Mouse (Mus musculus) ES-E14 (cell line): ENCODE data around the gene Cacng3. TPM values are rescaled to one million over a fixed set of nuclear protein-coding genes. Genes with fewer than 3 reads are reported as not detected.

ENCODE experiments used
- DNase-seq: peaks from one replicate; pipeline ENCODE4 v3.0.0-alpha.2; 2013; ENCODE audit warnings: low read depth, low spot score
- H3K27ac ChIP-seq: 2 replicates; pipeline ENCODE4 v1.5.1; 2012; ENCODE audit warnings: low read depth, mild to moderate bottlenecking, low read length, moderate library complexity, mixed read lengths; ENCODE audit not compliant: poor library complexity, insufficient read depth, severe bottlenecking
- H3K36me3 ChIP-seq: 2 replicates; pipeline ENCODE4 v1.6.1; 2012; ENCODE audit warnings: mild to moderate bottlenecking, low read length, moderate library complexity, mixed read lengths; ENCODE audit not compliant: control insufficient read depth, poor library complexity, insufficient read depth, severe bottlenecking
- H3K4me1 ChIP-seq, 2 experiments: fragments of 150-350 bp in 1 of 2; sonication (generic) in 1 of 2; 2 replicates each; pipeline ENCODE4 v1.6.1; 2012; ENCODE audit warnings: low read length in 2 of 2, mild to moderate bottlenecking in 1 of 2, mixed read lengths in 1 of 2; ENCODE audit not compliant: control insufficient read depth in 2 of 2, insufficient read depth in 2 of 2, poor library complexity in 1 of 2
- H3K4me3 ChIP-seq, 2 experiments: fragments of 150-350 bp in 1 of 2; sonication (generic) in 1 of 2; 2 replicates each; pipeline ENCODE4 v1.5.1; 2012; ENCODE audit warnings: low read length in 2 of 2, low read depth in 1 of 2, mild to moderate bottlenecking in 1 of 2, mixed read lengths in 1 of 2; ENCODE audit not compliant: insufficient read depth in 1 of 2, poor library complexity in 1 of 2, severe bottlenecking in 1 of 2
- H3K9ac ChIP-seq: 2 replicates; pipeline ENCODE4 v1.6.1; 2012; ENCODE audit warnings: low read depth, mild to moderate bottlenecking, low read length, mixed read lengths; ENCODE audit not compliant: poor library complexity, insufficient read depth, severe bottlenecking
- H3K9me3 ChIP-seq: fragments of 150-350 bp; sonication (generic); 2 replicates; pipeline ENCODE4 v1.6.1; 2012; ENCODE audit warnings: low read depth, mild to moderate bottlenecking, low read length; ENCODE audit not compliant: control insufficient read depth, insufficient read depth
- CHD2 ChIP-seq: IDR thresholded peaks from 2 replicates; pipeline ENCODE4 v1.6.1; 2014; ENCODE audit warnings: mild to moderate bottlenecking, low read depth, low read length, inconsistent platforms
- HCFC1 ChIP-seq: IDR thresholded peaks from 2 replicates; pipeline ENCODE4 v1.6.1; 2012; ENCODE audit warnings: low read length, inconsistent platforms, borderline replicate concordance; ENCODE audit not compliant: insufficient read depth
- MAFK ChIP-seq: IDR thresholded peaks from 2 replicates; pipeline ENCODE4 v1.6.1; 2014; ENCODE audit warnings: mild to moderate bottlenecking, low read depth, low read length, inconsistent platforms; ENCODE audit not compliant: insufficient read depth
- ZC3H11A ChIP-seq: IDR thresholded peaks from 2 replicates; pipeline ENCODE4 v1.6.1; 2012; ENCODE audit warnings: low read depth, mild to moderate bottlenecking, inconsistent platforms, low read length, borderline replicate concordance
- ZNF384 ChIP-seq: IDR thresholded peaks from 2 replicates; pipeline ENCODE4 v1.6.1; 2012; ENCODE audit warnings: low read depth, low read length, inconsistent platforms
- in situ Hi-C, 2 experiments: fragments of 600-800 bp; cut with MboI; formaldehyde crosslinking; loops; one replicate each; pipeline ENCODE4 v1.15.1; 2025; ENCODE audit warnings: low sequenced_read_pairs in 2 of 2, inconsistent platforms in 1 of 2; ENCODE audit not compliant: unreplicated experiment in 2 of 2
- total RNA-seq: library from RNA; depleted of rRNA; stranded (reverse); fragments of 300-350 nt; gene quantifications from 2 replicates; pipeline ENCODE4 v1.2.3, GENCODE M21; 2012

Gene Cacng3
- total RNA-seq, 1 experiment = not detected

GRCm38 (mm10) chr7:122768292-122769020 lies 98.2 kb downstream of the Cacng3 start:
- Histone ChIP-seq H3K9me3 (no peaks in the 10 kb centered on the region), H3K4me3 (peak overlapping the region in 1 of 2 experiments; percentile 29; a peak in 2 of 4 replicates), H3K36me3 (no peaks in the 10 kb centered on the region), H3K27ac (no peak overlapping the region), H3K4me1 (peaks cover 0 to 6% of the 10 kb centered on the region in 2 experiments; a peak in 2 of 4 replicates), H3K9ac (no peak overlapping the region)
- TF ChIP-seq ZNF384 (no peak), ZC3H11A (no peak), MAFK (no peak), HCFC1 (no peak), CHD2 (no peak)
- no peak for DNase-seq
- in situ Hi-C loops = no loop called here

DNA sequence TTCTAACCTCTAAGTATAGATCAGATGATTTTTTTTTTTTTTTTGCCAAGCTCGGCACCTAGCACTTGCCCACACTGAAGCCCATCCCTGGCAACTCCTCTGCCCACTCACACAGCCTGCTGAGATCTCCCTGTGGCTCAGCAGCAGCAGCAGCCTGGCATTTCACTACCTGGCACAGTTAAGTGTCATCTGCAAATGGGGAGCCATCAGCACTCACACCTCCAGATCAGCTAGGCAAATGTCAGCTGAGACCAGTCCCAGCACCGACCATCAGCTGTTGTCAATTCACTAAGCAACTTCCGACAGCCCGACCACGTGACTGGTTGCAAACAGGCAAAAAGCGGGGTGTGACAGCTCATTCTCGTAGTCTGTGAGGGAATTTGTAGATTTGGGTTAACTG lies 109.3 kb downstream of the Cacng3 start:
- no peak overlapping the region for H3K9ac ChIP-seq
- no peaks in the 10 kb centered on the region for H3K36me3 ChIP-seq
- no peak for DNase-seq
- no peaks in the 10 kb centered on the region for H3K4me1 ChIP-seq
- TF ChIP-seq CHD2 = no peak
- TF ChIP-seq ZNF384 = no peak
- TF ChIP-seq MAFK = no peak
- TF ChIP-seq HCFC1 = no peak
- TF ChIP-seq ZC3H11A = no peak
- H3K9me3 ChIP-seq = no peaks in the 10 kb centered on the region
- in situ Hi-C loops = no loop called here
- H3K27ac ChIP-seq = no peak overlapping the region
- no peak overlapping the region for H3K4me3 ChIP-seq

GRCm38 (mm10) chr7:122789929-122790328 lies 119.6 kb downstream of the Cacng3 start:
- no peak overlapping the region for H3K9ac ChIP-seq
- no peak overlapping the region for H3K4me3 ChIP-seq
- no peaks in the 10 kb centered on the region for H3K9me3 ChIP-seq
- H3K4me1 ChIP-seq = no peaks in the 10 kb centered on the region
- no peaks in the 10 kb centered on the region for H3K36me3 ChIP-seq
- TF ChIP-seq HCFC1 = no peak
- DNase-seq = no peak
- in situ Hi-C loops = no loop called here
- H3K27ac ChIP-seq = no peak overlapping the region

DNA sequence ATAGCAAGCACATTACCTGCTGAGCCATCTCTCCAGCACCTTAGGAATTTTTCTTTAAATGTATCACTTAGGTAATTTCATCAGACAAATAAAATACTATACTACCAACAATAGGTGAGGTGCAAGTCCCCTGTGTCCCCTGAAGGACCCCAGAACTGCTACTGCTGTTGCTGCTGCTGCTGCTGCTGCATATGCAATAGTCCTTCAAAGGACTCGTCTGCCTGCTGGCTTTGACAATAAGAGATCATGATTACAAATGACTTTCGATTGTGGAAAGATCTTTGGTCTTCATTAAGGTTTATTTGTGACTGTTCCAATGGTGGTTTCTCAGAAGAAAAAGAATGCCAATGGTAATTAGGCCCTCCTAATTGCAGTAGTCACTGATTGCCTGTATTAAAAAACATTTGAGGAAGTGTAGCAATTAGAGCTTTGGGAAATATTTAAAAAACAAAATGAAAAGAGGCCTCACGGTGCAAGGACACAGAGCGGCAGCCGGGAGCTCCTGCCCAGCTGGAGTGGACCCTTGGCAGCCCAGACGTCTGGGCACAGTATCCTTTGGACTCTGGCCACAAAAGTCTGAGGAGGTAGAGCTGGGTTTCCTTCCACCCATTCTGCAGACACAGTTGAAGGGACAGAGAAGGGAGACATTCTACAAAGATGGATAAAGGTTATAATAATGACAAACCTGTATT lies 123.5 kb downstream of the Cacng3 start:
- H3K9me3 ChIP-seq = no peaks in the 10 kb centered on the region
- in situ Hi-C loops = no loop called here
- no peaks in the 10 kb centered on the region for H3K36me3 ChIP-seq
- TF ChIP-seq HCFC1 (no peak), MAFK (no peak), CHD2 (no peak), ZC3H11A (no peak), ZNF384 (no peak)
- no peak overlapping the region for H3K4me3 ChIP-seq
- no peak overlapping the region for H3K9ac ChIP-seq
- H3K4me1 ChIP-seq = no peaks in the 10 kb centered on the region
- no peak for DNase-seq
- no peak overlapping the region for H3K27ac ChIP-seq
